Mouse (Mus musculus) urinary bladder, postnatal 14 days (tissue): Measurements from ENCODE around the gene Hdc.
A peak's percentile ranks its signal among the peaks of the same experiment; 100 is the strongest.

ENCODE experiments used
- DNase-seq: peaks from one replicate; pipeline ENCODE4 v3.0.0; 2021; ENCODE audit warnings: low spot score

The Hdc gene

DNA sequence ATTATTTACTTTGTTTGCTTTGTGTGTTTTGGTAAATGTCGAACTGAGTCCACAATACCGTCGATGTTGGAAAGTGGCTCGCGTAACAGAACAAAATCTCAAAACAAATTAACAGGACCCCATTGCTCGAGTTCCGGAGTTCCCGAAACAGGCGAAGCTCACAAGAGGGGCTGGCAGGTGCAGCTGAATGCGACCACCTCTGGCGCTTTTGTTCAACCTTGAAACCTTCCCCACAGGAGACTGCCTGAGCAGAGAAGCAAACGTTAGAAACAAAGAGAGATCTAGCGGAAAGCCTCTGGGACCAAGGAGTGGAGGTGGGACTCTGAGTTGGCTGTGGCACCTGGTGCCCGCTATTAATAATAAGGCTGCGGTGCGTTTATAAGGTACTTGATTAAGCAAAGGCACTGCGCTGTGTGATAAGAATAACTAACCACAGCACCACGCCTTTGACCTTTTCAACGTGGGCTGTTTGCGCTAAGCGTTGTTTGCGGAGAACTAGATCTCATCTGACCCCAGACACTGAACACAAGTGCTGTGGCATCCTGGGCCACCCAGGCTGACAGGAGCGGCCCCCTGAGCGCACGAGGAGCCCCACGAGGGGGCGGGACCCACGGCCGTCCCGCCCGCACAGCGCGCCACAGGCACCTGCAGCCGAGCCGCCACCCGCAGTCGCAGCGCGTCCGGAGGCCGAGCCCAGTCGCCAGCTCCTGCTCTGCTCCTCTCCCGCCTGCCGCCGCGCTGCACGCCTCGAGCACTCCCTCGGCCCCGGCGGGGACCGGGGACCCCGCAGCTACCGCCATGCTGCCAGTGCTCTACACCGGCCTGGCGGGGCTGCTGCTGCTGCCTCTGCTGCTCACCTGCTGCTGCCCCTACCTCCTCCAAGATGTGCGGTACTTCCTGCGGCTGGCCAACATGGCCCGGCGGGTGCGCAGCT is 66.5 kb downstream of the Hdc start, which contains the start of gene Slc27a2:
Slc27a2 (plus strand) TSS at position 51 of the 934 bp plus-strand sequence.
- peak; percentile 16 for DNase-seq

DNA sequence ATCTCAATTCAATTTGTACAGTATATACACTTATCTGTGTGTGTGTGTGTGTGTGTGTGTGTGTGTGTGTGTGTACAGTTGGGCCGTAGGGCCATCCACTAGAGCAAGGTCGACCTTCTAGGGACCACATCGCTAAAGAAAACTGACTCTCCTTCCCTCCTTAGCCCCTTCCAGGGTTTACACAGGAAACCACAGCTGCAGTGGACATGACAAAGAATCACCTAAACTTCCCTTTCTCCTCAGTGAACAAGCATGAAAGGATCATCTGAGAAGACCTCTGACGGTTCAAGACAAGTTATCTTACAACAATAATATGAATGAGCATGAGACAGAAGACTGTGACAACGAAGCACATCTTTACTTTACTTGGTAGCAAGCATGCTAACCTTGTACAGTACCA is 67.2 kb downstream of the Hdc start:
- no peak for DNase-seq

DNA sequence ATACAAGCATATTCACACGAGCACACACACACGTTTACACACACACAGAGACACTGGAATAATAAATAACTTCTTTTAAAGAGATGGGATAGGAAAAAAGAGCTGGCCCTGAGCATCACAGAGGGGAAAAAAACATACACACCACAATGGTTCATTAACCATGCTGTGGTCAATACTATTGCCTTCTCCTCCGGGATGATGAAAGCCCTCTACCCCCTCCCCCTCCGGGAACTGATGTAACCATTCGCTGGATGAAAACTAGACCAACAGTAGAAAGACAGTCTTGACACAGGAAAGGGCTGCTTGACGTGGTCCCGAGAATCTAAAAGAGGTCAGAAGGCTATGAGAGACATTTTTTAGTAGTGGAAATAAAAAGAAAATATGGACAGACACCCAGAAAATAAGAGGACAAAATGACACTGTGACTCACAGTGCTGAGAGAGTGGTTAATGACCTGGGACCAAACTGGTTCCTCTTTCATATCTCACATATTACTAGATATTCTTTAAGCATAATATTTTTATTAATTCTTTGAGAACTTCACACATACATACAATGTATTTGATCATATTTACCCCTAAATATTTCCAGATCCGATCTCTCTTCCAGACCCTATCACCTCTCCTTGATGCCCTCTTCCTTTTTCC is 67.7 kb downstream of the Hdc start:
- no peak for DNase-seq

DNA sequence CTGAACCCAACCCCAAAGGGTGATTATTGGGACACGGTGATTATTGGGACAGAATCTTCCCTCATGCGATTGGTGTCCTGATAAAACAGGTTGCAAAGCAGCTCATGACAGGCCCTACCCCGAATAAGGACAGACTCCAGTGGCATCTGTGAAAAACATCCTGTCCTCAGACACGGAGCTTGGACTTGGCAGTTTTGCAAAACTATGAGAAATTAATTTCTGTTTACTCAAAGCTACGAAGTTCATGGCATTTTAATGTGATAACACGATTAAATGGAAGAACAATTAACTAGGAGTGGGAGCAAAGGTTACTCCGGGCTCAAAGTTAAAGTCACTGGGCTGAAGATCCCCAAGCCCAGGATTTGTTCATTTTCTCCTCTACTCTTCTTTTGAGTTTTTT is 69.4 kb downstream of the Hdc start:
- no peak for DNase-seq

DNA sequence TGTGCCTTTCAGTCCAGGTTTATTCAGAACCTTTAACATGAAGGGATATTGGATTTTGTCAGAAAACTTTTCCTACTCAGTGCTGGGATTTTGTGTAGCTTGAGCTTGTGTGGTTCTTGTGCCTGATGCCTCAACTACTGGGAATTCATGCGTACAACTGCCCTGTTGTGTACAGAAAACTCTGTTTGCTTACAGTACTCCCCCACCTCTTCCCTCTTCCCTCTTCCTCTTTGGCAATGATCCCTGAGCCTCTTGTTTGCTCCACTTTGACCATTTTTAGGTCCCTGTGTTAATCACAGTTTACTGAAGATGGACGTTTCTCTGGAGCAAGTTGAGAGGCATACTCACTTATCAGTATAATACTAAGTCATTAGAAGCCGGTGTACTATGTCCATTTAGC is 72.7 kb downstream of the Hdc start:
- DNase-seq, result no peak

DNA sequence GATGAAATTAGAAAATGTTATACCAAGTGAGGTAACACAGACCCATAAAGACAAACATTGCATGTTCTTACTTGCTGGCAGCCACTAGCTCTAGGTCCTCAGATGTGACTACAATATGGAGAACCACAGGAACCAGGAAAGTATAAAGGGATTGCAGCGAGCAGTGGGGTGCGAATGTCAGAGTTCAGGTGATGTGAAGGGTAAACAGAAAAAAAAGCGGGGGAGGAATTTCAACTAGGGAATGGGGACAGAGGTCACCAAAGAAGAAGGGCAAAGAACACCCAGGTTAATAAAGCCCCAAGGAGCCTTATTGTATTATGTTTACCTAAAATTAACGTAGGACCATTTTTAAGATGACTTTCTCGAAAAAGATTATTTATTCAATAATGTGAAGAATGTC is 73.8 kb downstream of the Hdc start:
- no peak for DNase-seq
